In genomic region chr10:13172798-13173221, GRCm38 (mm10) we compare ENCODE assay signal across 10 mouse cellular contexts. TPM values are rescaled to one million over a fixed set of nuclear protein-coding genes. Genes with fewer than 3 reads are reported as not detected.
DNase-seq lines count a peak whose midpoint lies in the region; ATAC-seq lines count a peak whose summit lies in the region.
"Had no signal": no experiment of that assay in that cellular context is flagged by ENCODE, and none has a peak within 500 bp of the region (broad histone marks: within the 10 kb centered on the region; RNA-seq: fewer than 3 reads in every experiment).

No protein-coding gene starts in this region.

- DNase-seq in heart, adult 8-10 months (ENCODE audit: low spot score), result no peak
- DNase-seq in 416B (ENCODE audit: low read depth), result peak; percentile 20
- DNase-seq in ovary, postnatal 10 days (ENCODE audit: low spot score), result no peak
- DNase-seq: lung, adult 18-20 months had no signal

- H3K4me1 ChIP-seq in heart, embryonic 14.5 days (ENCODE audit: control insufficient read depth in 2 of 2, insufficient read depth in 2 of 2, low read length in 2 of 2), result peaks cover 17 to 22% of the 10 kb centered on the region in 2 experiments; a peak in 3 of 4 replicates
- peaks cover 25% of the 10 kb centered on the region for H3K4me1 ChIP-seq in embryonic facial prominence, embryonic 15.5 days
- peaks cover 11% of the 10 kb centered on the region for H3K4me1 ChIP-seq in hindbrain, embryonic 15.5 days (replicated peaks)
- peaks cover 10% of the 10 kb centered on the region; the same call in 1 of the 2 replicates for H3K4me1 ChIP-seq in liver, embryonic 12.5 days

- no peak overlapping the region for H3K4me2 ChIP-seq in heart, embryonic 14.5 days (ENCODE audit: low read length)
- H3K4me2 ChIP-seq in embryonic facial prominence, embryonic 15.5 days (replicated peaks), result no peak overlapping the region
- H3K4me2 ChIP-seq in hindbrain, embryonic 15.5 days, result no peak overlapping the region
- no peak overlapping the region for H3K4me2 ChIP-seq in liver, embryonic 12.5 days

- H3K27ac ChIP-seq in heart, embryonic 14.5 days (replicated peaks in 1 of 2; ENCODE audit: control insufficient read depth in 1 of 2, insufficient read depth in 1 of 2, low read depth in 2 of 2, low read length in 2 of 2), result peak overlapping the region; percentile 29 to 55
- H3K27ac ChIP-seq in embryonic facial prominence, embryonic 15.5 days (replicated peaks), result peak overlapping the region; percentile 74
- no peak overlapping the region for H3K27ac ChIP-seq in hindbrain, embryonic 15.5 days (replicated peaks)
- H3K27ac ChIP-seq in liver, embryonic 12.5 days, result no peak overlapping the region

- H3K27me3 ChIP-seq in heart, embryonic 14.5 days (ENCODE audit: control insufficient read depth, insufficient read depth, low read length), result no peaks in the 10 kb centered on the region
- no peaks in the 10 kb centered on the region for H3K27me3 ChIP-seq in embryonic facial prominence, embryonic 15.5 days
- H3K27me3 ChIP-seq in hindbrain, embryonic 15.5 days, result no peaks in the 10 kb centered on the region
- no peaks in the 10 kb centered on the region for H3K27me3 ChIP-seq in liver, embryonic 12.5 days (replicated peaks)

- H3K36me3 ChIP-seq in heart, embryonic 14.5 days (ENCODE audit: control insufficient read depth, insufficient read depth, low read length), result peaks cover 20% of the 10 kb centered on the region
- peaks cover 14% of the 10 kb centered on the region; the same call in 1 of the 2 replicates for H3K36me3 ChIP-seq in embryonic facial prominence, embryonic 15.5 days
- H3K36me3 ChIP-seq in hindbrain, embryonic 15.5 days, result peaks cover 12% of the 10 kb centered on the region
- peaks cover 24% of the 10 kb centered on the region for H3K36me3 ChIP-seq in liver, embryonic 12.5 days

- ATAC-seq in heart, embryonic 14.5 days (ENCODE audit: insufficient number of reproducible peaks, insufficient read depth, low FRiP score, low read depth), result peak; percentile 35; the same call in 1 of the 2 replicates
- peak; percentile 67 for ATAC-seq in embryonic facial prominence, embryonic 15.5 days (ENCODE audit: insufficient number of reproducible peaks, low FRiP score, low TSS enrichment, low read depth)
- 0 out of 2 replicates have a peak, but pooled peaks have one; percentile 52 for ATAC-seq in hindbrain, embryonic 15.5 days (ENCODE audit: low FRiP score, low read depth)
- no peak for ATAC-seq in monocyte, adult 5-6 weeks (replicated peaks; ENCODE audit: insufficient number of reproducible peaks, low FRiP score, low TSS enrichment, poor library complexity, severe bottlenecking)
- no peak for ATAC-seq in liver, embryonic 12.5 days

- no peak overlapping the region for H3K9ac ChIP-seq in heart, embryonic 14.5 days (ENCODE audit: low read length)
- no peak overlapping the region for H3K9ac ChIP-seq in embryonic facial prominence, embryonic 15.5 days
- no peak overlapping the region for H3K9ac ChIP-seq in hindbrain, embryonic 15.5 days
- H3K9ac ChIP-seq in liver, embryonic 12.5 days, result no peak overlapping the region

- 50% methylated on average over 10 of the region's 10 CpGs for WGBS in heart, embryonic 14.5 days
- WGBS in embryonic facial prominence, embryonic 15.5 days, result 34% methylated on average over 10 of the region's 10 CpGs
- 59% methylated on average over 10 of the region's 10 CpGs for WGBS in hindbrain, embryonic 15.5 days
- 50% methylated on average over 10 of the region's 10 CpGs for WGBS in liver, embryonic 12.5 days (ENCODE audit: insufficient replicate concordance)

- no peaks in the 10 kb centered on the region for H3K9me3 ChIP-seq in heart, embryonic 14.5 days (ENCODE audit: control insufficient read depth, low read length)
- H3K9me3 ChIP-seq in embryonic facial prominence, embryonic 15.5 days (replicated peaks), result no peaks in the 10 kb centered on the region
- no peaks in the 10 kb centered on the region for H3K9me3 ChIP-seq in hindbrain, embryonic 15.5 days
- no peaks in the 10 kb centered on the region for H3K9me3 ChIP-seq in liver, embryonic 12.5 days (replicated peaks)

- H3K4me3 ChIP-seq in heart, embryonic 14.5 days (ENCODE audit: control insufficient read depth in 1 of 2, insufficient read depth in 1 of 2, low read depth in 1 of 2, low read length in 2 of 2), result no peak overlapping the region
- no peak overlapping the region for H3K4me3 ChIP-seq in embryonic facial prominence, embryonic 15.5 days (replicated peaks)
- H3K4me3 ChIP-seq in hindbrain, embryonic 15.5 days, result no peak overlapping the region
- no peak overlapping the region for H3K4me3 ChIP-seq in liver, embryonic 12.5 days

RNA-seq across cellular contexts. Expression of gene Zc2hc1b, which starts 5.0 kb away (rescaled TPM):
- not detected in 2 replicates for polyA plus RNA-seq in heart, embryonic 14.5 days (2014; fragmentation: Nextera tagmentation; extraction: Ambion mirVana)
- total RNA-seq in heart, adult 8-10 months (2022), result not detected
- not detected in 2 replicates for polyA plus RNA-seq in embryonic facial prominence, embryonic 15.5 days (2015; fragmentation: Nextera tagmentation; extraction: Ambion mirVana)
- polyA plus RNA-seq in hindbrain, embryonic 15.5 days (2015; fragmentation: Nextera tagmentation; extraction: Ambion mirVana), result not detected in 2 replicates
- total RNA-seq in monocyte, adult 5-6 weeks (2017), result not detected in 3 replicates
- not detected in 2 replicates for polyA plus RNA-seq in liver, embryonic 12.5 days (2016; fragmentation: Nextera tagmentation; extraction: Ambion mirVana)
- total RNA-seq: neutrophil, adult 5-6 weeks had no signal

RNA-seq across cellular contexts. Expression of gene Ltv1, which starts 20.2 kb away (rescaled TPM):
- polyA plus RNA-seq in heart, embryonic 14.5 days (2014; fragmentation: Nextera tagmentation; extraction: Ambion mirVana), result 46.8 and 48.8 TPM in 2 replicates
- total RNA-seq in heart, adult 8-10 months (2022), result 10 to 100 TPM; 17.6 to 25.5 (median 19.3) TPM
- polyA plus RNA-seq in embryonic facial prominence, embryonic 15.5 days (2015; fragmentation: Nextera tagmentation; extraction: Ambion mirVana), result 69.2 and 70.2 TPM in 2 replicates
- polyA plus RNA-seq in hindbrain, embryonic 15.5 days (2015; fragmentation: Nextera tagmentation; extraction: Ambion mirVana), result 31.1 and 36.1 TPM in 2 replicates
- 33.5 to 55.7 TPM (median 50.1 TPM) in 3 replicates for total RNA-seq in monocyte, adult 5-6 weeks (2017)
- 58.3 and 61.1 TPM in 2 replicates for polyA plus RNA-seq in liver, embryonic 12.5 days (2016; fragmentation: Nextera tagmentation; extraction: Ambion mirVana)

Comparison
In these comparisons a context has a peak if more than half of its experiments do, and no peak if none do; other contexts are left out.
1. ATAC-seq: peak in heart, embryonic 14.5 days (single experiment), embryonic facial prominence, embryonic 15.5 days (single experiment) and hindbrain, embryonic 15.5 days (single experiment); none in monocyte, adult 5-6 weeks (single experiment) and liver, embryonic 12.5 days (single experiment).
2. H3K27ac ChIP-seq: peak in heart, embryonic 14.5 days (2 of 2) and embryonic facial prominence, embryonic 15.5 days (single experiment); none in hindbrain, embryonic 15.5 days (single experiment) and liver, embryonic 12.5 days (single experiment).